Mouse (Mus musculus): ENCODE data around the gene Ube2c. TPM values are rescaled to one million over a fixed set of nuclear protein-coding genes. Genes with fewer than 3 reads are reported as not detected.

Gene Ube2c
- polyA plus RNA-seq, 1 experiment from 2014 or later = 507 TPM

DNA sequence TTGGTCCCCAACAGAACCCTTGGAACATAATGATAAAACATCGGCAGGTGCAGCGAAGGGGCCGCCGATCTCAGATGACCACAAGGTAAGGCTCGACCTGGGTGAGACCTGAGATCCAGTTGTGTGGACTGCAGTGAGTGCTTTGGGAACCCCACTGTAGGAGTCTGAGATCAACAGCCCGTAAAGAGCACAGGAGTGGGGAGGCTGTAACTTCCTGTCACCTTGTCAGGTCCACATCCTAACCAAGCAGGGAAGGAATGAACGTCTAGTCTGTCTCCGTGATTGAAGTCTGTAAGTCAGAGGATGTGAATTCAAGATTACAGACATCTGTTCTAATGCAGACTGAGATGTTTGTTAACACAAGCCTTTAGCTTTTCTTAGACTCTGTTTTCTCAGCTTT is 23.0 kb upstream of the Ube2c start:
- H3K4me1 ChIP-seq = peaks cover 28% of the 10 kb centered on the region
- H3K4me3 ChIP-seq = peak overlapping the region; percentile 88
- peak overlapping the region; percentile 94 for H3K9ac ChIP-seq
- no peaks in the 10 kb centered on the region for H3K9me3 ChIP-seq (replicated peaks)
- no peaks in the 10 kb centered on the region for H3K27me3 ChIP-seq
- peaks cover 41% of the 10 kb centered on the region for H3K36me3 ChIP-seq (ENCODE audit: poor library complexity, severe bottlenecking)
- ATAC-seq = no peak
- no peak overlapping the region for H3K27ac ChIP-seq
- H3K4me2 ChIP-seq = peak overlapping the region; percentile 94
- 56% methylated on average over 8 of the region's 8 CpGs for WGBS

DNA sequence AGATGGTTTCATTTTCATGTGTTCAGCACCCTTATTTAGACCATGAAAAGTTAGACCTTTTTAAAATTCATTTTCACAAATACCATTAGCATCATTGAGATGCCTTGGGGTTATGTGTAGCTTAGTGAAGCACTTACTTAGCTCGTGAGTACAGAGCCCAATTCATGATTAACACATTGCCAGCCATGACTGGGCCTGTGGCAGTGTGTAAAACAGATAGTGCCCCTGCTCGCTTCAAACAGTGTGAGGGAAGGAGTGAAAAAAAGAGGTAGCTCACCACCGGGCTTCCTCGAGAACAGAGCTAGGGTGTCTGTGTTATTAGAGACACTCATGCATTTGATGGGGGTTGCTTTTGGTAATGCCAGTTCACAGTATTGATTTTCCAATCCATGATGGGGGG is 21.5 kb upstream of the Ube2c start:
- Histone ChIP-seq H3K4me1 (peaks cover 28% of the 10 kb centered on the region), H3K27me3 (no peaks in the 10 kb centered on the region), H3K9ac (no peak overlapping the region), H3K36me3 (ENCODE audit: poor library complexity, severe bottlenecking) (peaks cover 55% of the 10 kb centered on the region), H3K4me3 (no peak overlapping the region), H3K4me2 (no peak overlapping the region), H3K9me3 (replicated peaks) (no peaks in the 10 kb centered on the region), H3K27ac (no peak overlapping the region)
- ATAC-seq = no peak
- WGBS = 89% methylated on average over 4 of the region's 4 CpGs

DNA sequence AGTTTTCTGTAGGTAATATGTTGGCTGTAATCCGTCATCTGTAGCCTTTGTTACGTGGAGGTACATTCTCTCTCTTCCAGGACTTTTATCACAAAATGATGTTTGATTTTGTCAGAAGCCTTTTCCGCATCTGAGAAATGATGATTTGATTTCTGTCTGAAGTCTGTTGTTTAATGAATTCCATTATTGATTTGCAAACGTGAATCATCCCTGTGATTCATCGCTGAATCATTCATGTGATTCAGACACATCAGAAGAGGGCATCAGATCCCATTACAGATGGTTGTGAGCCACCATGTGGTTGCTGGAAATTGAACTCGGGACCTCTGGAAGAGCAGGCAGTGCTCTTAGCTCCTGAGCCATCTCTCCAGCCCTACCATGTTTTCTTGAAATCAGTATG is 20.7 kb upstream of the Ube2c start:
- peaks cover 28% of the 10 kb centered on the region for H3K4me1 ChIP-seq
- H3K4me2 ChIP-seq = no peak overlapping the region
- ATAC-seq = no peak
- H3K36me3 ChIP-seq (ENCODE audit: poor library complexity, severe bottlenecking) = peaks cover 63% of the 10 kb centered on the region
- no peak overlapping the region for H3K27ac ChIP-seq
- 89% methylated on average over 6 of the region's 6 CpGs for WGBS
- no peak overlapping the region for H3K9ac ChIP-seq
- H3K4me3 ChIP-seq = no peak overlapping the region
- no peaks in the 10 kb centered on the region for H3K27me3 ChIP-seq
- no peaks in the 10 kb centered on the region for H3K9me3 ChIP-seq (replicated peaks)

- Histone ChIP-seq H3K9ac (no peak overlapping the region), H3K4me1 (peaks cover 9% of the 10 kb centered on the region), H3K4me3 (no peak overlapping the region), H3K27ac (no peak overlapping the region), H3K9me3 (replicated peaks) (no peaks in the 10 kb centered on the region), H3K36me3 (ENCODE audit: poor library complexity, severe bottlenecking) (peaks cover 95% of the 10 kb centered on the region), H3K27me3 (no peaks in the 10 kb centered on the region), H3K4me2 (no peak overlapping the region)
- WGBS = 88% methylated on average over 2 of the region's 2 CpGs
- ATAC-seq = no peak
Measured at GRCm38 (mm10) chr2:164752454-164752853, 17.2 kb upstream of the Ube2c start.

DNA sequence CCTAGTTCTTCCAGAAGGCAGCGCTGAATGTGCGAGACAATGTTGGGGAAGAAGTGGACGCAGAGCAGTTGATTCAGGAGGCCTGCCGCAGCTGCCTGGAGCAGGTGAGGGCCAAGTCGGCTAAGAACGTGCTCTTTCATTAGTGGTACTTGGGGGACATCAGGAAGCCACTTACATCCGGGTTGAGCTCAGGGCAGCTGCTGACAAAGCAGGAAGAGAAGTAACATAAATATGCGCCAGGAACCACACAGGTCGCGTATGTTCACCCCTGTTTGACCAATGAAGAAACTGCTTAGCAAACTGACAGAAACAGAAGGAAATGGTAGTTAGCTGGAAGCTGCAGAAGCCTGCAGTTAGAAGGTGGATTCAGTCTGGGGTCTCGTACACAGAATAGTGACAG is 15.6 kb upstream of the Ube2c start:
- H3K4me3 ChIP-seq = no peak overlapping the region
- no peaks in the 10 kb centered on the region for H3K9me3 ChIP-seq (replicated peaks)
- H3K27me3 ChIP-seq = no peaks in the 10 kb centered on the region
- no peak overlapping the region for H3K9ac ChIP-seq
- 93% methylated on average over 11 of the region's 11 CpGs for WGBS
- no peak overlapping the region for H3K27ac ChIP-seq
- peaks cover 95% of the 10 kb centered on the region for H3K36me3 ChIP-seq (ENCODE audit: poor library complexity, severe bottlenecking)
- ATAC-seq = no peak
- no peak overlapping the region for H3K4me2 ChIP-seq
- no peaks in the 10 kb centered on the region for H3K4me1 ChIP-seq

- Histone ChIP-seq H3K9me3 (replicated peaks) (no peaks in the 10 kb centered on the region), H3K4me3 (no peak overlapping the region), H3K4me1 (no peaks in the 10 kb centered on the region), H3K27ac (no peak overlapping the region), H3K27me3 (no peaks in the 10 kb centered on the region), H3K9ac (no peak overlapping the region), H3K36me3 (ENCODE audit: poor library complexity, severe bottlenecking) (peaks cover 98% of the 10 kb centered on the region), H3K4me2 (no peak overlapping the region)
- ATAC-seq = no peak
- 95% methylated on average over 2 of the region's 2 CpGs for WGBS
Measured at GRCm38 (mm10) chr2:164754800-164755199, 14.9 kb upstream of the Ube2c start.

DNA sequence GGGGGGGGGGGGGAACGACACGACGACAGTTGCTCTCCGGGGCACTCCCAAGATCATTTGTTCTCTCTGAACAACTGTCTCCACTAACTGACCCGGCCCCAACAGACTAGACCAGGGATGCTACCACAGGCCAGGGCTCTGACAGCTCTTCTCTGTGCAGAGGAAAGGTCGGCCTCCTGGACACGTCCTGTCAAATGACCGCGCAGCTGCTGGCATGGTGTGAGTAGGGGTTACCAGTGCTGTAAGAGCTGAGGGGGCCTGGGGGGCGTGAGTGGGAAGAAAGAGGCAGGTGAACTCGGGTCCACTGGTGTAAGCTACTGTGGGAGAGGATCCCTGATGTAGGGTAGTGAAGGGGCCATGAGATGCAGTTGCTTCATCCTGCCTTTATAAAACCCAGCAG is 11.9 kb upstream of the Ube2c start:
- no peaks in the 10 kb centered on the region for H3K27me3 ChIP-seq
- no peak overlapping the region for H3K27ac ChIP-seq
- ATAC-seq = no peak
- no peaks in the 10 kb centered on the region for H3K4me1 ChIP-seq
- peaks cover 98% of the 10 kb centered on the region for H3K36me3 ChIP-seq (ENCODE audit: poor library complexity, severe bottlenecking)
- no peak overlapping the region for H3K4me3 ChIP-seq
- H3K9ac ChIP-seq = no peak overlapping the region
- no peaks in the 10 kb centered on the region for H3K9me3 ChIP-seq (replicated peaks)
- 78% methylated on average over 11 of the region's 11 CpGs for WGBS
- H3K4me2 ChIP-seq = no peak overlapping the region

GRCm38 (mm10) chr2:164758692-164759091 is 11.0 kb upstream of the Ube2c start:
- H3K4me2 ChIP-seq = no peak overlapping the region
- no peaks in the 10 kb centered on the region for H3K4me1 ChIP-seq
- no peak overlapping the region for H3K9ac ChIP-seq
- no peak overlapping the region for H3K4me3 ChIP-seq
- H3K27me3 ChIP-seq = no peaks in the 10 kb centered on the region
- peaks cover 99% of the 10 kb centered on the region for H3K36me3 ChIP-seq (ENCODE audit: poor library complexity, severe bottlenecking)
- ATAC-seq = no peak
- WGBS = 83% methylated on average over 1 of the region's 1 CpGs
- no peaks in the 10 kb centered on the region for H3K9me3 ChIP-seq (replicated peaks)
- no peak overlapping the region for H3K27ac ChIP-seq

DNA sequence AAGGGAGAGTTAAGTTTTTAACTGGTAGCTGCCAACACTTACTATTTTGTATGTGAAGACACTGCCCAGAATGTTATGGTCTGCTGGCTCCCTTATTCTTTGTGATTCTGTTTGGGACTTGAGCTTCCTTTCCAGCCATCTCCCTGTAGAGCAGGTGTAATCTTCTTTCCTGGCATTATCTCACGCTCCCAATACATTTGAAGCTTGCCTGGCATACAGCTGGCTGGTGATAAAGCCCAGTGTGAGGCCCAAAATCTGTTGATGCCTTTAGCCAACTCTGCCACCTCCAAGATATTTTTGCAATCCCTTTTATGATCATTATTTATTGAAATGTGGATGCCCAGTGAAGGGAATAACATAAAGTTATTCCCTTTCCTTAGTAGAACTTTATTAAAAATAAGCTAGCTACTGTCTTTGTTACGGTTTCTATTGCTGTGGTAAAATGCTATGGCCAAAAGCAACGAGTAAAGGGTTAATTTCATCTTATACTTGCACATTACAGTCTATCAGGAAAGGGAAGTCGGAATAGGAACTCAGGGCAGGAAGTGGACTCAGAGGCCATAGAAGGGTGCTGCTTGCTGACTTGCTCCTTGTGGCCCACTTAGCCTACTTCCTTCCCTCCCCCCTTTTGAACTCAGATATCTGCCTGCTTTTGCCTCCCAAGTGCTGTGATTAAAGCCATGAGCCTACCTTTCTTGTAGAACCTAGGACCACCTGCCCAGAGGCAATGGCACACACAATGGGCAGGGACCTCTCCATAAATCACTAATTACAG is 9.5 kb upstream of the Ube2c start:
- H3K4me2 ChIP-seq = no peak overlapping the region
- peaks cover 93% of the 10 kb centered on the region for H3K36me3 ChIP-seq (ENCODE audit: poor library complexity, severe bottlenecking)
- no peaks in the 10 kb centered on the region for H3K27me3 ChIP-seq
- H3K9ac ChIP-seq = no peak overlapping the region
- ATAC-seq = no peak
- no peaks in the 10 kb centered on the region for H3K4me1 ChIP-seq
- WGBS = 84% methylated on average over 4 of the region's 4 CpGs
- H3K9me3 ChIP-seq (replicated peaks) = no peaks in the 10 kb centered on the region
- no peak overlapping the region for H3K4me3 ChIP-seq
- H3K27ac ChIP-seq = no peak overlapping the region

DNA sequence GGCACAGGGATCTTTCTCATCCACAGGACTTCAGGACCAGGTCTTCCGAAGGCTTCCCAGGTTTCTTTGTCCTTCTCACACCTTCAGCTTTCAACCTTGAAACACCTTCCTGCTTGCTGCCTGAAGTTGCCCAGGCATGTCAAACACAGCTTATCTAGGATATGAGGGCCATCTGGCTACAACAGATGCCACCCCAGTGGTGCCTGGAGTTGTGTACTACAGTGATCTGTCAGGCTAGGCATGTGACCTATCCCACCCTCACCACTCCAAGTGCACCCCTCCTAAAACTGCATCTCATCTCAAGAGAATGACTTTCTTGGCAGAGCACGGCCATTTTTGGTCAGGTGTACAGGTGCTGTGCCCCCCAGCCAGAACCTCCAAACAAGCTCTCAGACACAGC is 8.2 kb upstream of the Ube2c start:
- H3K9ac ChIP-seq = no peak overlapping the region
- no peak overlapping the region for H3K4me2 ChIP-seq
- no peaks in the 10 kb centered on the region for H3K27me3 ChIP-seq
- ATAC-seq = no peak
- 94% methylated on average over 2 of the region's 2 CpGs for WGBS
- H3K4me3 ChIP-seq = no peak overlapping the region
- peaks cover 93% of the 10 kb centered on the region for H3K36me3 ChIP-seq (ENCODE audit: poor library complexity, severe bottlenecking)
- no peak overlapping the region for H3K27ac ChIP-seq
- no peaks in the 10 kb centered on the region for H3K9me3 ChIP-seq (replicated peaks)
- H3K4me1 ChIP-seq = no peaks in the 10 kb centered on the region

GRCm38 (mm10) chr2:164761971-164762370 is 7.7 kb upstream of the Ube2c start:
- Histone ChIP-seq H3K9ac (no peak overlapping the region), H3K4me2 (no peak overlapping the region), H3K9me3 (replicated peaks) (no peaks in the 10 kb centered on the region), H3K27ac (no peak overlapping the region), H3K36me3 (ENCODE audit: poor library complexity, severe bottlenecking) (peaks cover 93% of the 10 kb centered on the region), H3K4me3 (no peak overlapping the region), H3K27me3 (no peaks in the 10 kb centered on the region), H3K4me1 (no peaks in the 10 kb centered on the region)
- 97% methylated on average over 4 of the region's 4 CpGs for WGBS
- ATAC-seq = no peak

GRCm38 (mm10) chr2:164762593-164762992 is 7.1 kb upstream of the Ube2c start:
- 84% methylated on average over 7 of the region's 7 CpGs for WGBS
- Histone ChIP-seq H3K27me3 (no peaks in the 10 kb centered on the region), H3K27ac (no peak overlapping the region), H3K4me2 (no peak overlapping the region), H3K4me1 (no peaks in the 10 kb centered on the region), H3K4me3 (no peak overlapping the region), H3K36me3 (ENCODE audit: poor library complexity, severe bottlenecking) (peaks cover 92% of the 10 kb centered on the region), H3K9me3 (replicated peaks) (no peaks in the 10 kb centered on the region), H3K9ac (no peak overlapping the region)
- ATAC-seq = no peak

GRCm38 (mm10) chr2:164765841-164766240 is 3.9 kb upstream of the Ube2c start:
- H3K4me1 ChIP-seq = peaks cover 10% of the 10 kb centered on the region
- H3K9me3 ChIP-seq (replicated peaks) = no peaks in the 10 kb centered on the region
- H3K4me2 ChIP-seq = no peak overlapping the region
- no peak overlapping the region for H3K27ac ChIP-seq
- H3K4me3 ChIP-seq = no peak overlapping the region
- no peak overlapping the region for H3K9ac ChIP-seq
- H3K36me3 ChIP-seq (ENCODE audit: poor library complexity, severe bottlenecking) = peaks cover 70% of the 10 kb centered on the region
- H3K27me3 ChIP-seq = no peaks in the 10 kb centered on the region
- ATAC-seq = no peak
- 75% methylated on average over 3 of the region's 3 CpGs for WGBS

Measured in forebrain, embryonic 13.5 days (tissue).